Mouse (Mus musculus): Measurements from ENCODE around the gene Izumo1. TPM values are rescaled to one million over a fixed set of nuclear protein-coding genes. Genes with fewer than 3 reads are reported as not detected.

The Izumo1 gene
- not detected for total RNA-seq (2023)

DNA sequence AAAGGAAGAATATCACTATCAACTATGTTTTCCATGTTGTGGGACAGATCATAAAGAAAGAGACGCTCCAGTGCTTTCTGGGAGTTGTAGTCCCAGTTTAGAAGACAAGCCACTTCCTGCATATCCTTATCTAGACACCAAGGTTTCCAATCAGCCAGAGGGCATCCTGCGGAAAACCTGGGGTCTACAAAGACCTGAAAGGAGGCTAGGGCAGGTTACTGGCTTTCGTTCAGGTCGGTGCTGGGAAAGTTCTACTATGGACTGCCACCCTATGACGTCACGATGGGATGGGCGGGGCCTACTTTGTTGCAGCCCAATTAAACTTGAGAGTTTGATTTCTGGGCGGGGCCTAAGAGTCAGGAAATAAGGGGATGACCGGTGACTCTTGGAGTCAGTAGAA, at the start of gene Izumo1:
Izumo1 (plus strand) TSS at position 369 of the 400 bp plus-strand sequence.

DNA sequence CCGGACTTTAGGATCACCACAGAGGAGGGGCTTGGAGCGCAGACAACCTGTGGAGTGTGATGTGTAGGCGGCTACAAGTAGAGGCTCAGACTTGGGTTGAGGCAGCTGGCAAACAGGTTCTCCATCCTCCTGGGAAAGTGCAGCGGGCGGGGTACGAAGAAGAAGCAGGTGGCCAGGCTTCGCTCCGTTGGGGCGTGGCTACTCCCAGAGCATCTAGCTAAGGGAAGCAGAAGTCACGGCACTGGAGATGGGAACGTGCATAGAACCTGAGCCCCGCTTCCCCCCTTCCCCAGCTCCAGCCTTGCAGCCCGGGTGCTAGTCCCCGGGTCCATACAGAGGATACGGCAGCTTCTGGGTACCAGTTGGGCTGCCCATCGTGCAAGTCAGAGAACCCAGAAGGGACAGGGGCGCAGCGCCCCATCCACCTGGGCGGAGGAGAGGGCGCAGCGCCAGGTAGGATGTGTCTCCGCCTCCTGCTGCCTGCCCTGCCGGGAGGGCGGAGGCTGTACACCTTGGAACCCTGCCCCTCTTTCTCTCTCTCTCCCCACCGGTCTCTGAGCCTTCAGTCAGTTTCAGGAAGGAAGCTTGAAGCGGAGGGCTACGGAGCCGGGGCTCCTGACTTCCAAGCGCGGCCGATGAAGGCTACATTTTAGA, 4.4 kb upstream of the Izumo1 start, which contains the start of gene Fut1:
Fut1 (plus strand) TSS at position 248 of the 654 bp plus-strand sequence.

DNA sequence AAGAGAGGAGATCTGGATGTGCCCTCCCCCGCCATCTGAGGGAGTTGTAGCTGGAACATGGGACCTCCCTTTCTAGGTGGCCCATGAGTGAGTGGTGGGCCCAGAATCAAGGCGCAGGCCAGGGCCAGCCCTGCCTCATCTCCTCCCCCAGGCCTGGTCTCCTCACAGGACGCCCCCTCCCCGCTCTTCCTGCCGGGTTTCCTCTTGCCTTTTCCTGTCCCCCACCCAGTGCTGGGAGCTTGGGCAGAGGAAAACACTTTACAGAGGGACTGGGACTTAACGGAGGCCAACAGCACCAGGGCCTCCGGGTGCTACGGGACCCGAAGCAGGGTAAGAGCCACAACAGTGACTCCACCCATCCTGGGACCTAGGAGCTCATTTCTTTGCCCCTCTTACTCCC, 5.7 kb downstream of the Izumo1 start, which contains the start of gene Rasip1:
Rasip1 (plus strand) TSS at position 228 of the 400 bp plus-strand sequence.

DNA sequence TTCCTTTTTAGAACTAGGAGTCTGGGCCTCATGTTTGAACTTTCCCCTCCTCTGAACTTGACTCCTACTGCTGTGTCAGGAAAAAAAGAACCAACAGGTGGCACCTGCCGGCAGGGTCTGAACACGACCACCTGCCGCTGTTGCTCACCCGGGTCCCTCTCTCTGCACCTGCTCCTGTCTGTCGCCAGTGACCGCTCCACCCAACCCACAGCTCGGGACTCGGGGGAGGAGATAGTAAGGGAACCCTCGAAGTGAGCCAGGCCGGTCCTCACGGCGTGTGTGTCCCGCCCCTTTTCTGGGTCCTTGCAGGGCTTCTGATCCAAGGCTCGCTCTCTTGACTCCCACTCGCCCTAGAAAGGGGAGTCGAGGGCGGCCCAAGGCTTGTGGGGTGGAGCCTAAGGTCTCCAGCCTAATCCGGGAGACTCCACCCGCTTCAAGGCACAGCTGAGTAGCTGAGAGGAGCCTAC, 18.0 kb downstream of the Izumo1 start, which contains the start of gene Mamstr:
Mamstr (plus strand) TSS at position 417 of the 467 bp plus-strand sequence.

DNA sequence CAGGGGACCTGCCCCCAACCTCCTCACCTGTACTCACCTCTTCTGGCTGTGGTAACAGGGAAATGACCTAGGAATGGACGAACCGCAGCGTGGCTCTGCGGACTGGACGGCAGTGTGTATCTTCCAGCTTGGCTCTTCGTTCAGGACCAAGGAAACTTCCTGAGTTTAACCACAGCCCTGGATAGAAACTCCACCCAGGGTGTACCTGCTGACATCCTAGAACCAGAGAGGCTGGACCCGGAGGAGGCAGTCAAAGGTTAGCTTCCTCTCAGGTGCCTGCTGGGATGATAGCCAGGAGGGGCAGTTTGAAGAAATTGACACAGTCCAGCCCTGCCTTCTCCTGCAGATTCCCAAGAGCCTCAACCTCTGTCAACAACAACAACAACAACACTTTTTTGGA, 44.5 kb downstream of the Izumo1 start, which contains the start of gene Fut2:
Fut2 (minus strand) TSS at position 234 of the 400 bp plus-strand sequence.

Other genes with a start within 250 kb of the Izumo1 start
- 100 to 1,000 TPM; 256 to 279 TPM for gene Snrnp70, start 226.1 kb upstream of the Izumo1 start, total RNA-seq (2023)
- gene Kcna7, start 216.2 kb upstream of the Izumo1 start, total RNA-seq (2023), result not detected
- not detected for gene Ntf5, start 208.1 kb upstream of the Izumo1 start, total RNA-seq (2023)
- gene Lhb, start 201.0 kb upstream of the Izumo1 start, total RNA-seq (2023), result not detected
- 10 to 100 TPM; 58.1 to 59.5 TPM for gene Gys1, start 187.0 kb upstream of the Izumo1 start, total RNA-seq (2023)
- gene Ruvbl2, start 183.7 kb upstream of the Izumo1 start, total RNA-seq (2023), result 10 to 100 TPM; 39.6 to 42.2 TPM
- gene Ftl1, start 161.9 kb upstream of the Izumo1 start, total RNA-seq (2023), result 1,000 to 10,000 TPM; 1,390 to 1,483 TPM
- 10 to 100 TPM; 42.0 to 45.1 TPM for gene Bax, start 154.9 kb upstream of the Izumo1 start, total RNA-seq (2023)
- gene Tulp2, start 139.9 kb upstream of the Izumo1 start, total RNA-seq (2023), result not detected
- gene Gm45808, start 135.0 kb upstream of the Izumo1 start, total RNA-seq (2023), result 1 to 10 TPM; 1.2 to 2.5 TPM
- gene Dhdh, start 133.0 kb upstream of the Izumo1 start, total RNA-seq (2023), result 1 to 10 TPM; 5.9 to 6.1 TPM
- 100 to 1,000 TPM; 111 to 114 TPM for gene Nucb1, start 111.4 kb upstream of the Izumo1 start, total RNA-seq (2023)
- gene Ppp1r15a, start 95.5 kb upstream of the Izumo1 start, total RNA-seq (2023), result 100 to 1,000 TPM; 253 to 370 TPM
- gene Plekha4, start 95.5 kb upstream of the Izumo1 start, total RNA-seq (2023), result under 1 TPM in 1 of 2 experiments, not detected in 1; 0.15 TPM
- not detected for gene Hsd17b14, start 66.9 kb upstream of the Izumo1 start, total RNA-seq (2023)
- 10 to 100 TPM; 39.9 to 42.5 TPM for gene Bcat2, start 51.7 kb upstream of the Izumo1 start, total RNA-seq (2023)
- not detected for gene Fgf21, start 6.3 kb upstream of the Izumo1 start, total RNA-seq (2023)
- under 1 TPM in 1 of 2 experiments, not detected in 1; 0.22 TPM for gene Fut1, start 4.5 kb upstream of the Izumo1 start, total RNA-seq (2023)
- gene Rasip1, start 5.7 kb downstream of the Izumo1 start, total RNA-seq (2023), result 1 to 10 TPM; 1.9 to 2.0 TPM
- under 1 TPM; 0.13 to 0.73 TPM for gene Mamstr, start 18.2 kb downstream of the Izumo1 start, total RNA-seq (2023)
- not detected for gene Fut2, start 44.6 kb downstream of the Izumo1 start, total RNA-seq (2023)
- not detected for gene Ntn5, start 62.2 kb downstream of the Izumo1 start, total RNA-seq (2023)
- under 1 TPM in 1 of 2 experiments, not detected in 1; 0.26 TPM for gene Sec1, start 72.6 kb downstream of the Izumo1 start, total RNA-seq (2023)
- gene Car11, start 78.0 kb downstream of the Izumo1 start, total RNA-seq (2023), result not detected
- gene Dbp, start 83.3 kb downstream of the Izumo1 start, total RNA-seq (2023), result 1 to 10 TPM; 5.3 TPM
- 100 to 1,000 TPM; 782 to 910 TPM for gene Rpl18, start 93.6 kb downstream of the Izumo1 start, total RNA-seq (2023)
- 10 to 100 TPM; 39.2 to 41.2 TPM for gene Sphk2, start 96.2 kb downstream of the Izumo1 start, total RNA-seq (2023)
- gene Fam83e, start 99.4 kb downstream of the Izumo1 start, total RNA-seq (2023), result under 1 TPM; 0.55 to 0.64 TPM
- gene Spaca4, start 104.0 kb downstream of the Izumo1 start, total RNA-seq (2023), result not detected
- gene Lmtk3, start 161.9 kb downstream of the Izumo1 start, total RNA-seq (2023), result not detected
- not detected for gene Sult2b1, start 162.9 kb downstream of the Izumo1 start, total RNA-seq (2023)
- 10 to 100 TPM; 68.3 to 83.9 TPM for gene Cyth2, start 192.8 kb downstream of the Izumo1 start, total RNA-seq (2023)
- gene Kcnj14, start 203.0 kb downstream of the Izumo1 start, total RNA-seq (2023), result under 1 TPM; 0.20 to 0.33 TPM
- 1 to 10 TPM; 5.4 to 5.9 TPM for gene Grwd1, start 209.1 kb downstream of the Izumo1 start, total RNA-seq (2023)

All from neutrophil, adult 83 days (primary cell).